Mouse (Mus musculus): ENCODE measurements around the gene Rora. TPM values are rescaled to one million over a fixed set of nuclear protein-coding genes. Genes with fewer than 3 reads are reported as not detected.
A peak's percentile ranks its signal among the peaks of the same experiment; 100 is the strongest.

Rora gene
- polyA plus RNA-seq, 1 experiment from 2014 or later: 7.5 TPM

DNA sequence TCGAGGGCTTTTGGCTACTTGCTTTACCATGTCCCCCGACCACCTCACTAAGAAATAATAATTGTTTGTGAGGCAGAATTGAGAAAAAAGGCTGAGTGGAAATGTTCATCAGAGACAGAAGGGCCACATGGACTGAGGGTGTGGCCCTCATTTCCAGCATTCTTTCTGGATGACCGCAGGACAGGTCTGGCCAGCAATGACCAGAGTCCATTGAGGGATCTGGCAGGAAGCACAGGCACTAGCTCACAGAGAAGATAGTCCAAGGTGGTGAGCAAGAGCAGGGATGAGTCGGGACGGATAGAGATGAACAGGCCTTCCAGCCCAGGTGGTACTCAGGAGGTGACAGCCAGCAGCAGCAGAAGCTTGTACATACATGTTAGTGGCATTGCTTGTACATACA, 501.1 kb downstream of the Rora start:
- no peaks in the 10 kb centered on the region for H3K4me1 ChIP-seq (replicated peaks; ENCODE audit: control insufficient read depth, insufficient read depth)
- H3K4me3 ChIP-seq (ENCODE audit: low read depth, low read length): no peak overlapping the region
- H3K36me3 ChIP-seq (ENCODE audit: control insufficient read depth, insufficient read depth, low read length): no peaks in the 10 kb centered on the region
- H3K27me3 ChIP-seq (ENCODE audit: control insufficient read depth, insufficient read depth, low read length): no peaks in the 10 kb centered on the region
- TF ChIP-seq EP300 (optimal IDR thresholded peaks at IDR 0.05): no peak
- TF ChIP-seq CTCF (IDR thresholded peaks at IDR 0.05; ENCODE audit: low read depth): no peak
- 89% methylated on average over 5 of the region's 5 CpGs for WGBS
- no peaks in the 10 kb centered on the region for H3K9me3 ChIP-seq (ENCODE audit: control insufficient read depth, low read length)
- ATAC-seq (ENCODE audit: low FRiP score, low TSS enrichment): no peak
- no peak overlapping the region for H3K9ac ChIP-seq (ENCODE audit: low read length)
- no peak overlapping the region for H3K4me2 ChIP-seq (replicated peaks; ENCODE audit: low read depth)
- no peak for DNase-seq (ENCODE audit: low spot score)
- H3K27ac ChIP-seq (replicated peaks): no peak overlapping the region

DNA sequence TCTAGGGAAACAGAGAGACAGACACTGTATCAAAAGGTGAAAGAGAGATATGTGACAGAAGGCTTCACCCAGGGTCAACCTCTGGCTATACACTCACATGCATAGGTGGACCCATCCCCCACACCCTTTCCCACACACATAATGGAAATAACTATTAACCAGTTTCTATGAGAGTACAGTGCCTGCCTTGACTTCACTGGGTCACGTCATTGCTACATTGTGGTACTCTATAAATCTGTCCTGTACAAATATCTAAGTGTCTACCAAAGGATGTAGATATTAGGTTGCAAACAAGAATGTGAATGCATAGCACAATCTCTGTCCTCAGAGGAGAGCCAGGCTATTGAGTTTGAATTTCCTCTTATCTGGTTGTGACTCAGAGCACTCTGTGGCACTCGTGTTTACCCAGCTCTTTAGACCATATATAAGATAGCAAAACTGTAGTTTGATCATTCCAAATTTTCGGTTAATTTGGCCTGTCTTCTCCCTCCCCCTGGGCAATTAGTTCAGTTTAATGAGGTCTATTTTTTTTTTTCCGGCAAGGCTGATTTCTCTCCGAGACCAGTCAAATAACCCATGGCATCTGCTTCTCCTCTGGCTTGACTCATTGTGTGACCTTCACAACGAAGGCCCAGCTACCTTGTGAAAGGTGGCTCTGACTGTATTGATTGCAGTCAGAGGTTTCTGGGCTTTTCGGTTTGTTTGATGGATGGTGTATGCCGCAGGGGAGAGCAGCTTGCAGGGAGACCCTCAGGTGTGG, 502.4 kb downstream of the Rora start:
- peak; percentile 19 for DNase-seq (ENCODE audit: low spot score)
- no peak overlapping the region for H3K4me2 ChIP-seq (replicated peaks; ENCODE audit: low read depth)
- no peak for TF ChIP-seq EP300 (optimal IDR thresholded peaks at IDR 0.05)
- no peak for TF ChIP-seq CTCF (IDR thresholded peaks at IDR 0.05; ENCODE audit: low read depth)
- no peaks in the 10 kb centered on the region for H3K27me3 ChIP-seq (ENCODE audit: control insufficient read depth, insufficient read depth, low read length)
- peak; percentile 60; the same call in 1 of the 2 replicates for ATAC-seq (ENCODE audit: low FRiP score, low TSS enrichment)
- no peaks in the 10 kb centered on the region for H3K4me1 ChIP-seq (replicated peaks; ENCODE audit: control insufficient read depth, insufficient read depth)
- no peak overlapping the region for H3K4me3 ChIP-seq (ENCODE audit: low read depth, low read length)
- H3K36me3 ChIP-seq (ENCODE audit: control insufficient read depth, insufficient read depth, low read length): no peaks in the 10 kb centered on the region
- H3K9ac ChIP-seq (ENCODE audit: low read length): no peak overlapping the region
- H3K27ac ChIP-seq (replicated peaks): no peak overlapping the region
- H3K9me3 ChIP-seq (ENCODE audit: control insufficient read depth, low read length): no peaks in the 10 kb centered on the region
- WGBS: 47% methylated on average over 8 of the region's 8 CpGs

DNA sequence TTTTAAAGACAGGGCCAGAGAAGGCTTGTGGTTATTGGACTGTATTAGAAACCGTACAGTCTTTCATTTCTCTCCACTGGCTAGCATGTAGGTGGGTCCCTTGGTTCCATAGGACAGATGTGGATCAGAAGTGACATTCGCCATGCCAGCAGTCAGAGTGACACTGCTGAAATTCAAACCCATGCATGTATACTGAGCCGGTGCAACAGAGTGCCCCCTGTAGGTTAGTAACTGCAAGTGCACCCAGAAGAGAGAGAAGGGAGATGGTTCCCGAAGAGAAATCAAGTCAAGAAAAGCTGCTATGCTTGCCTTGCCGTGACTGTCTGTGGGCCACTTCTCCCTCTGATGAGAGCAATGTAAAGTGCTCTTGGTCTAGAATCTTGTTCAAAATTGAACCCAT, 507.2 kb downstream of the Rora start:
- H3K9ac ChIP-seq (ENCODE audit: low read length): no peak overlapping the region
- WGBS: 89% methylated on average over 5 of the region's 5 CpGs
- H3K36me3 ChIP-seq (ENCODE audit: control insufficient read depth, insufficient read depth, low read length): no peaks in the 10 kb centered on the region
- TF ChIP-seq CTCF (IDR thresholded peaks at IDR 0.05; ENCODE audit: low read depth) (peak; percentile 40), EP300 (optimal IDR thresholded peaks at IDR 0.05) (no peak)
- no peak for ATAC-seq (ENCODE audit: low FRiP score, low TSS enrichment)
- H3K4me1 ChIP-seq (replicated peaks; ENCODE audit: control insufficient read depth, insufficient read depth): no peaks in the 10 kb centered on the region
- no peak for DNase-seq (ENCODE audit: low spot score)
- no peak overlapping the region for H3K27ac ChIP-seq (replicated peaks)
- no peak overlapping the region for H3K4me3 ChIP-seq (ENCODE audit: low read depth, low read length)
- H3K4me2 ChIP-seq (replicated peaks; ENCODE audit: low read depth): no peak overlapping the region
- no peaks in the 10 kb centered on the region for H3K9me3 ChIP-seq (ENCODE audit: control insufficient read depth, low read length)
- H3K27me3 ChIP-seq (ENCODE audit: control insufficient read depth, insufficient read depth, low read length): no peaks in the 10 kb centered on the region

DNA sequence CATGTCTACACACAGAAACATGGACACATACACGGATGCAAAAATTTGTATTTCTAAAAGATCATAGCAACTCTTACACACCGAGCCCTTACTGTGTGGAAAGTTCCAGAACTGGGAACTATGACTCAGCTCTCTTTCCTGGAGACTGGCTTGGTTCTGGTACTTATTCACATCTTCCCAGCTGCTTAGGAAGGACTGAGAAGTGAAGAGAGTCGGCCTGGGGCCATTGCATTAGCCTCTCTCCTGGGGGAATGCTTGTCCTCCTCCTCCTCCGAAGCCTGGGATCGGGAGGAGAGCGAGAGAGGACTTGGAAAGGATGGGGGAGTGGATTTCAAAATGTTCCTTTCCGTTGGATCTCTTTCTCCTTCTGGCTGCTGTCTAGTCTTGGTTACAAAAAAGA, 511.1 kb downstream of the Rora start:
- TF ChIP-seq EP300 (optimal IDR thresholded peaks at IDR 0.05) (no peak), CTCF (IDR thresholded peaks at IDR 0.05; ENCODE audit: low read depth) (no peak)
- Histone ChIP-seq H3K27ac (replicated peaks) (no peak overlapping the region), H3K27me3 (ENCODE audit: control insufficient read depth, insufficient read depth, low read length) (no peaks in the 10 kb centered on the region), H3K36me3 (ENCODE audit: control insufficient read depth, insufficient read depth, low read length) (no peaks in the 10 kb centered on the region), H3K9me3 (ENCODE audit: control insufficient read depth, low read length) (no peaks in the 10 kb centered on the region), H3K4me2 (replicated peaks; ENCODE audit: low read depth) (no peak overlapping the region), H3K4me3 (ENCODE audit: low read depth, low read length) (no peak overlapping the region), H3K4me1 (replicated peaks; ENCODE audit: control insufficient read depth, insufficient read depth) (no peaks in the 10 kb centered on the region), H3K9ac (ENCODE audit: low read length) (no peak overlapping the region)
- ATAC-seq (ENCODE audit: low FRiP score, low TSS enrichment) (no peak), DNase-seq (ENCODE audit: low spot score) (no peak)
- 66% methylated on average over 7 of the region's 7 CpGs for WGBS

DNA sequence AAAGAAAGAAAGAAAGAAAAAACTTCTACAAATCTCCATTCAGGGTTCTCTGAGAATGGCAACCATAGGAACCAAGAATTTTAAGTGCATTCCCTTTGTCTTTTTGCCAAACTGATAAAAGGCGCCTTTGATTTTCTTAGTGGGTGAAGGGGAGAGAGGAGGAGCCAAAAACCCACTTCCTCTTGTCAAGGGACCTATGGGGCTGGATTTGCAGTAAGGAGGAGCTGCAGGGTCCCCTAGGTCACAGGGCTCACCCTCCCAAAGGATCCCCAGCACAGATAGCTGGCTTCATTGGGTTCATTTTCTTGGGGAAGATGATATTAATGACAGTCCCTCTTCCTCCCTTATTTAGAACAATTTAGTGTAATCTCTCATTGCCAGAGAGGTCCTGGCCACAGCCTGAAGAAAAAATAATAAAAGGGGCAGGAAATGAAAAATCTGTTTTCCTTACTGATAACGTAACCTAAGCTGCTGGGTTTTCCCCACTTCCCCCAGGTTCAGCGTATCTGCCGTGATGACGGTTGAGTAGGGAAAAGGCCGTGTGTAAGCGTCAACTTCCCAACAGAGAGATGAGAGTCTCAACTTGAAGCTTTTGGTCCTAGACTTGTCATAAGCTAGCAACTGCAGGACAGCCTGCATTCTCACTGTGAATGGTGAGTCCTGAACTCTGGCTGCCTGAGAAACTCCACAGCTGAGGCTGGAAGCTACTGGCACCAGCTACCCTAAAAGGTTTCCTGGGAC, 511.7 kb downstream of the Rora start:
- H3K36me3 ChIP-seq (ENCODE audit: control insufficient read depth, insufficient read depth, low read length): no peaks in the 10 kb centered on the region
- WGBS: 63% methylated on average over 7 of the region's 7 CpGs
- H3K9ac ChIP-seq (ENCODE audit: low read length): no peak overlapping the region
- no peak overlapping the region for H3K4me2 ChIP-seq (replicated peaks; ENCODE audit: low read depth)
- no peak overlapping the region for H3K4me3 ChIP-seq (ENCODE audit: low read depth, low read length)
- H3K27ac ChIP-seq (replicated peaks): no peak overlapping the region
- no peaks in the 10 kb centered on the region for H3K4me1 ChIP-seq (replicated peaks; ENCODE audit: control insufficient read depth, insufficient read depth)
- no peak for TF ChIP-seq CTCF (IDR thresholded peaks at IDR 0.05; ENCODE audit: low read depth)
- no peak for TF ChIP-seq EP300 (optimal IDR thresholded peaks at IDR 0.05)
- H3K9me3 ChIP-seq (ENCODE audit: control insufficient read depth, low read length): no peaks in the 10 kb centered on the region
- DNase-seq (ENCODE audit: low spot score) (no peak), ATAC-seq (ENCODE audit: low FRiP score, low TSS enrichment) (no peak)
- no peaks in the 10 kb centered on the region for H3K27me3 ChIP-seq (ENCODE audit: control insufficient read depth, insufficient read depth, low read length)

DNA sequence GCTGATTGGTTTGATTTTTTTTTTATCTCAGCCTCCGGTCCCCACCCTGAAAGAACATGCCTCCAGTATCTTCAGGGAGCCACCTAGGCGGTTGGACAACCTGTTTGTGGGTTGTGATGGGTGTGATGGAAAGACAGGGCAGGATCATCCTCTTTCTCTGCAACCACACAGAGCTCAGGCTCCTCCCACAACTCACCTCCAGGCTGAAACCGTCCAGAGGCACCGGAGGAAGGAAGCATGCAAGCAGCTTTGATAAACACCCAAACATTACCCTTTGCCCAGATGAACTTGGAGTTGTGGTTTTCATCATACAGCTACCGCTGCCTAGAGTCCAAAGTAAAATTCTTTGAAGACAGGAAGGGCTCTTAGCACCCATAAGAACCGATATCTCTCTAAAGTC, 520.5 kb downstream of the Rora start:
- WGBS: 58% methylated on average over 6 of the region's 6 CpGs
- no peak for ATAC-seq (ENCODE audit: low FRiP score, low TSS enrichment)
- Histone ChIP-seq H3K27me3 (ENCODE audit: control insufficient read depth, insufficient read depth, low read length) (no peaks in the 10 kb centered on the region), H3K4me1 (replicated peaks; ENCODE audit: control insufficient read depth, insufficient read depth) (no peaks in the 10 kb centered on the region), H3K4me3 (ENCODE audit: low read depth, low read length) (no peak overlapping the region), H3K9me3 (ENCODE audit: control insufficient read depth, low read length) (no peaks in the 10 kb centered on the region), H3K27ac (replicated peaks) (no peak overlapping the region), H3K4me2 (replicated peaks; ENCODE audit: low read depth) (no peak overlapping the region), H3K9ac (ENCODE audit: low read length) (no peak overlapping the region), H3K36me3 (ENCODE audit: control insufficient read depth, insufficient read depth, low read length) (no peaks in the 10 kb centered on the region)
- TF ChIP-seq EP300 (optimal IDR thresholded peaks at IDR 0.05) (no peak), CTCF (IDR thresholded peaks at IDR 0.05; ENCODE audit: low read depth) (no peak)
- no peak for DNase-seq (ENCODE audit: low spot score)

All from stomach, postnatal 0 days (tissue).